Mouse (Mus musculus): Measurements from ENCODE around the gene Sash1.

- TF ChIP-seq CTCF (IDR thresholded peaks at IDR 0.05; ENCODE audit: low read depth, low read length) (no peak), POLR2A (IDR thresholded peaks at IDR 0.05; ENCODE audit: extremely low read depth, insufficient read depth, low read length) (no peak)
Measured at GRCm38 (mm10) chr10:8776791-8777190, 109.1 kb downstream of the Sash1 start.

Data from liver, adult 2 months (tissue).